Mouse (Mus musculus) midbrain, embryonic 10.5 days (tissue): ENCODE measurements around the gene Foxm1. TPM values are rescaled to one million over a fixed set of nuclear protein-coding genes. Genes with fewer than 3 reads are reported as not detected.
A peak's percentile ranks its signal among the peaks of the same experiment; 100 is the strongest.

Experiments used
- DNase-seq: peaks from one replicate; pipeline ENCODE4 v3.0.0-alpha.2; 2017; ENCODE audit warnings: low spot score
- H3K27ac ChIP-seq: fragments of 300-500 bp; sonication (generic); replicated peaks from 2 replicates; pipeline ENCODE4 v1.5.1; 2016; ENCODE audit warnings: mild to moderate bottlenecking
- H3K27me3 ChIP-seq: fragments of 300-500 bp; sonication (generic); 2 replicates; pipeline ENCODE4 v1.6.1; 2016; ENCODE audit warnings: low read depth, mild to moderate bottlenecking; ENCODE audit not compliant: poor library complexity, severe bottlenecking
- H3K36me3 ChIP-seq: fragments of 300-500 bp; sonication (generic); 2 replicates; pipeline ENCODE4 v1.6.1; 2016; ENCODE audit warnings: mild to moderate bottlenecking, moderate library complexity
- H3K4me1 ChIP-seq: fragments of 300-500 bp; sonication (generic); 2 replicates; pipeline ENCODE4 v1.6.1; 2016
- H3K4me3 ChIP-seq: fragments of 300-500 bp; sonication (generic); 2 replicates; pipeline ENCODE4 v1.5.1; 2016; ENCODE audit warnings: mild to moderate bottlenecking, moderate library complexity
- H3K9me3 ChIP-seq: fragments of 300-500 bp; sonication (generic); replicated peaks from 2 replicates; pipeline ENCODE4 v1.6.1; 2016; ENCODE audit warnings: mild to moderate bottlenecking
- WGBS: fragments of 180-500 bp; shearing (Covaris S2); methylation state at CpG from one replicate; pipeline ENCODE4 v1.1.7; 2016; 5-methylcytosine and 5-hydroxymethylcytosine counted together
- polyA plus RNA-seq: library from polyadenylated mRNA; unstranded; fragments of >200 nt; fragmentation: Nextera tagmentation; extraction: Ambion mirVana; gene quantifications from 2 replicates; pipeline ENCODE4 v1.2.1, GENCODE M21; 2016

The Foxm1 gene
- polyA plus RNA-seq: 66.0 and 72.7 TPM in 2 replicates

GRCm38 (mm10) chr6:128362381-128363006 is at the start of gene Foxm1, which contains the start of gene Rhno1:
Foxm1 (plus strand) TSS chr6:128362967.
Rhno1 (minus strand) TSS chr6:128362911.
- H3K27ac ChIP-seq: peak within 1 kb of the TSS; percentile 99
- no peaks in the 10 kb centered on the region for H3K27me3 ChIP-seq
- peak; percentile 91 for DNase-seq
- peak within 1 kb of the TSS; percentile 97 for H3K4me3 ChIP-seq
- peaks cover 51% of the 10 kb centered on the region for H3K4me1 ChIP-seq
- under 1% methylated on average over 76 of the region's 76 CpGs for WGBS
- H3K9me3 ChIP-seq: no peaks in the 10 kb centered on the region
- peaks cover 47% of the 10 kb centered on the region for H3K36me3 ChIP-seq

GRCm38 (mm10) chr6:128314796-128315195 is 48.0 kb upstream of the Foxm1 start:
- Histone ChIP-seq H3K27ac (no peak overlapping the region), H3K27me3 (no peaks in the 10 kb centered on the region), H3K36me3 (no peaks in the 10 kb centered on the region), H3K4me3 (no peak overlapping the region), H3K9me3 (no peaks in the 10 kb centered on the region), H3K4me1 (no peaks in the 10 kb centered on the region)
- no peak for DNase-seq
- 94% methylated on average over 6 of the region's 6 CpGs for WGBS

GRCm38 (mm10) chr6:128315597-128315996 is 47.2 kb upstream of the Foxm1 start:
- Histone ChIP-seq H3K4me1 (no peaks in the 10 kb centered on the region), H3K9me3 (no peaks in the 10 kb centered on the region), H3K36me3 (no peaks in the 10 kb centered on the region), H3K27me3 (no peaks in the 10 kb centered on the region), H3K4me3 (no peak overlapping the region), H3K27ac (no peak overlapping the region)
- 79% methylated on average over 8 of the region's 8 CpGs for WGBS
- no peak for DNase-seq

GRCm38 (mm10) chr6:128318317-128318716 is 44.5 kb upstream of the Foxm1 start:
- H3K27me3 ChIP-seq: no peaks in the 10 kb centered on the region
- H3K4me1 ChIP-seq: no peaks in the 10 kb centered on the region
- WGBS: 29% methylated on average over 4 of the region's 4 CpGs
- H3K27ac ChIP-seq: no peak overlapping the region
- H3K36me3 ChIP-seq: peaks cover 27% of the 10 kb centered on the region
- no peaks in the 10 kb centered on the region for H3K9me3 ChIP-seq
- DNase-seq: peak; percentile 54
- H3K4me3 ChIP-seq: no peak overlapping the region

- peaks cover 17% of the 10 kb centered on the region for H3K9me3 ChIP-seq
- peaks cover 65% of the 10 kb centered on the region for H3K36me3 ChIP-seq
- WGBS: 26% methylated on average over 12 of the region's 12 CpGs
- H3K27ac ChIP-seq: peak overlapping the region; percentile 49; the same call in 1 of the 2 replicates
- H3K4me3 ChIP-seq: no peak overlapping the region
- peak; percentile 68 for DNase-seq
- no peaks in the 10 kb centered on the region for H3K27me3 ChIP-seq
- H3K4me1 ChIP-seq: peaks cover 21% of the 10 kb centered on the region
Observed at GRCm38 (mm10) chr6:128334397-128335124, 28.2 kb upstream of the Foxm1 start.

GRCm38 (mm10) chr6:128337467-128337866 is 25.3 kb upstream of the Foxm1 start:
- H3K27me3 ChIP-seq: no peaks in the 10 kb centered on the region
- no peaks in the 10 kb centered on the region for H3K9me3 ChIP-seq
- WGBS: 89% methylated on average over 7 of the region's 7 CpGs
- H3K4me1 ChIP-seq: peaks cover 21% of the 10 kb centered on the region
- DNase-seq: no peak
- no peak overlapping the region for H3K4me3 ChIP-seq
- H3K27ac ChIP-seq: no peak overlapping the region
- H3K36me3 ChIP-seq: peaks cover 54% of the 10 kb centered on the region

- Histone ChIP-seq H3K27me3 (no peaks in the 10 kb centered on the region), H3K4me3 (no peak overlapping the region), H3K9me3 (no peaks in the 10 kb centered on the region), H3K27ac (0 out of 2 replicates have a peak overlapping the region, but pooled peaks have one; percentile 38), H3K36me3 (peaks cover 54% of the 10 kb centered on the region), H3K4me1 (peaks cover 21% of the 10 kb centered on the region)
- 53% methylated on average over 5 of the region's 5 CpGs for WGBS
- no peak for DNase-seq
Observed at GRCm38 (mm10) chr6:128338876-128339275, 23.9 kb upstream of the Foxm1 start.

- Histone ChIP-seq H3K27me3 (no peaks in the 10 kb centered on the region), H3K36me3 (peaks cover 37% of the 10 kb centered on the region), H3K4me1 (peaks cover 15% of the 10 kb centered on the region), H3K4me3 (no peak overlapping the region), H3K27ac (no peak overlapping the region), H3K9me3 (no peaks in the 10 kb centered on the region)
- no peak for DNase-seq
- WGBS: 95% methylated on average over 11 of the region's 11 CpGs
Observed at GRCm38 (mm10) chr6:128341956-128342723, 20.6 kb upstream of the Foxm1 start.

- no peak overlapping the region for H3K27ac ChIP-seq
- no peaks in the 10 kb centered on the region for H3K27me3 ChIP-seq
- H3K4me1 ChIP-seq: 0 out of 2 replicates have a peak, but pooled peaks cover 5% of the 10 kb centered on the region
- 93% methylated on average over 10 of the region's 10 CpGs for WGBS
- no peak overlapping the region for H3K4me3 ChIP-seq
- H3K9me3 ChIP-seq: no peaks in the 10 kb centered on the region
- H3K36me3 ChIP-seq: peaks cover 54% of the 10 kb centered on the region
- DNase-seq: no peak
Observed at GRCm38 (mm10) chr6:128345623-128346022, 17.1 kb upstream of the Foxm1 start.

GRCm38 (mm10) chr6:128346782-128347181 is 16.0 kb upstream of the Foxm1 start:
- H3K4me1 ChIP-seq: 0 out of 2 replicates have a peak, but pooled peaks cover 5% of the 10 kb centered on the region
- peaks cover 54% of the 10 kb centered on the region for H3K36me3 ChIP-seq
- no peak overlapping the region for H3K27ac ChIP-seq
- 88% methylated on average over 6 of the region's 6 CpGs for WGBS
- H3K9me3 ChIP-seq: no peaks in the 10 kb centered on the region
- H3K4me3 ChIP-seq: no peak overlapping the region
- H3K27me3 ChIP-seq: no peaks in the 10 kb centered on the region
- DNase-seq: no peak

GRCm38 (mm10) chr6:128349711-128350110 is 13.1 kb upstream of the Foxm1 start:
- Histone ChIP-seq H3K27me3 (no peaks in the 10 kb centered on the region), H3K36me3 (peaks cover 36% of the 10 kb centered on the region), H3K4me1 (peaks cover 17% of the 10 kb centered on the region), H3K4me3 (no peak overlapping the region), H3K27ac (peak overlapping the region; percentile 55; the same call in 1 of the 2 replicates), H3K9me3 (no peaks in the 10 kb centered on the region)
- no peak for DNase-seq
- 64% methylated on average over 7 of the region's 7 CpGs for WGBS

- H3K27ac ChIP-seq: no peak overlapping the region
- no peak for DNase-seq
- H3K36me3 ChIP-seq: peaks cover 53% of the 10 kb centered on the region
- H3K4me1 ChIP-seq: peaks cover 34% of the 10 kb centered on the region
- WGBS: 61% methylated on average over 3 of the region's 3 CpGs
- H3K4me3 ChIP-seq: peak overlapping the region; percentile 88
- H3K27me3 ChIP-seq: no peaks in the 10 kb centered on the region
- H3K9me3 ChIP-seq: no peaks in the 10 kb centered on the region
Observed at GRCm38 (mm10) chr6:128354140-128354539, 8.6 kb upstream of the Foxm1 start.
